Mouse (Mus musculus) megakaryocyte progenitor cell, adult 5-6 weeks (primary cell): Measurements from ENCODE around the gene Arhgef25. TPM values are rescaled to one million over a fixed set of nuclear protein-coding genes. Genes with fewer than 3 reads are reported as not detected.
A peak's percentile ranks its signal among the peaks of the same experiment; 100 is the strongest.
"Not testable (repeated sequence)": the region's sequence is repeated elsewhere in the genome, so short reads cannot be mapped to it uniquely, and the experiment has no call there.

Experiments
- ATAC-seq: replicated peaks from 2 replicates; pipeline ENCODE4 v1.8.0; 2016; ENCODE audit warnings: mild to moderate bottlenecking, moderate TSS enrichment, inconsistent platforms; ENCODE audit not compliant: poor library complexity
- total RNA-seq, 2 experiments: library from RNA; stranded (forward) in 1 of 2; stranded (reverse) in 1 of 2; fragments of 157-497, 149-512 nt in 1 of 2; fragments of 200-1000 nt in 1 of 2; gene quantifications; 2 replicates each; pipeline versions ENCODE4 v1.2.3 to v1.2.4; 2015 to 2017

Arhgef25 gene
- total RNA-seq, 2 experiments from 2014 or later, result 3.1 to 5.3 TPM

- no peak for ATAC-seq
Measured at GRCm38 (mm10) chr10:127143228-127143627, 46.7 kb downstream of the Arhgef25 start.

DNA sequence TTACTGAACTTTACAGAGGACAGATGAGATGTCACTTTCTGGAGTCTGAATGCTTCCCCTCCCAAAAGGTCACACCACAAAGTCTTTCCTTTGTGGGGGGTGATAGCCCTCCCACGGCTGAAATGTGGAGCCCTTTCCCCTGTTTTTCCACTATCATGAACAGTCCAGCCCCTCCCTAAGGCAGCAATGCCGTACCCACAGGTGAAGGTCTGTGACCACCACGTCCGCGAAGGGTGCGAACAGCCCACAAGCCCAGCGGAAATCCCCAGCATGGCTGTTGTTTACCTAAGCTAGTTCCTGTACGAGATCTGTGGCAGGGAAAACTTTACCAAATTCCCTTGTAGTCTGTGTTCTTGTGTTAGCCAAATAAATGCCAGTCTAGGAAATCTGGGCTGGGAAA is 48.4 kb downstream of the Arhgef25 start:
- no peak for ATAC-seq

- no peak for ATAC-seq
Measured at GRCm38 (mm10) chr10:127140971-127141370, 48.9 kb downstream of the Arhgef25 start.

- peak; percentile 12 for ATAC-seq
Measured at GRCm38 (mm10) chr10:127138328-127139141, 51.3 kb downstream of the Arhgef25 start.

GRCm38 (mm10) chr10:127137896-127138295 is 52.0 kb downstream of the Arhgef25 start:
- no peak for ATAC-seq

GRCm38 (mm10) chr10:127136510-127136909 is 53.4 kb downstream of the Arhgef25 start:
- peak; percentile 66 for ATAC-seq

DNA sequence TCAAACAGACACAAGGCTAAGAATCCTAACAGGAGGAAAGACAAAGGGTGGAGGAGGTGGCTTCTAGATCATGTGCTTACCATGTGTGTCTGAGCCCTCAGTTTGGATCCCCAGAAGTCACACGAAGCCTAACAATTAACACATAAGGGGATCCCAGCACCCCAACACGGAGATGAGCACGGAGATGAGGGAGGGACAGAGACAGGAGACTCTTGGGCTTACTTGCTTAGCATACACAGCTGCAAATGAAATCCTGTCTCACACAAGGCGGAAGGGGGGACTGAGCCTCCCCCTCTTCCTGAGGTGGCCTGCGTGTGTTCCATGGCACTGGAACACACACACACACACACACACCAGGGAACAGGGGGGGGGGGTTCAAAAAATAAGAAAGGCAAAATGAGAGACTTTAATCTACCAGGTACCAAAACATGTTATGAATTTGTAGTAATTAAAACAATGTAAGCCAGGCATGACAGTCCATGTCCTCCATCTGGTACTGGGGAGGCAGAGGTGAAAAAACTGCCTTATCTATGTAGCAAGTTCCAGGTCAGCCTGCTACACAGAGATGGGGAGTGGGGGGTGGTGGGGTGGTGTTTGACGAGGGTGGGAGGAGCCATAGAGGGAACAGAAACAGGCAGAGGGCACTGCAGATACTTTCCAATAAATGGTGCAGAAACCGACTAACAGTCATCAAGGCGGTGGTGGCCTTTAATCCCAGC is 54.6 kb downstream of the Arhgef25 start:
- ATAC-seq, result peak; percentile 71

DNA sequence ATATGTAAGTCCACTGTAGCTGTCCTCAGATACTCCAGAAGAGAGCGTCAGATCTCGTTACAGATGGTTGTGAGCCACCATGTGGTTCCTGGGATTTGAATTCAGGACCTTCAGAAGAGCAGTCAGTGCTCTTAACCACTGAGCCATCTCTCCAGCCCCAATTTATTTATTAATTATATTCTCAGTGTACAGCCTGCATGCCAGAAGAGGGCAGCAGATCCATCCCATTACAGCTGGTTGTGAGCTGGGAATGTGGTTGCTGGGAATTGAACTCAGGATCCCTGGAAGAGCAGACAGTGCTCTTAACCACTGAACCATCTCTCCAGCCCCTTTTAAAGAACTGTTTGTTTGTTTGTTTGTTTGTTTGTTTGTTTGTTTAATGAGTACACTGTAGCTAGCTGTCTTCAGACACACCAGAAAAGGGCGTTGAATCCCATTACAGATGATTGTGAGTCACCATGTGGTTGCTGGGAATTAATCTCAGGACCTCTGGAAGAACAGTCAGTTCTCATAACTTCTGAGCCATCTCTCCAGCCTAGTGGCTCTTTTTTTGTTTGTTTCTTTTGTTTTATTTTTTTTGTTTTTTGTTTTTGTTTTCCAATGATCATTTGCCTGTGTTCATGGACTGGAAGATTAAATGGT is 55.4 kb downstream of the Arhgef25 start:
- ATAC-seq, result not testable (repeated sequence)

Other genes with a start within 250 kb of the Arhgef25 start
- 40.3 and 42.1 TPM in 2 replicates for gene Ctdsp2, start 211.4 kb downstream of the Arhgef25 start, total RNA-seq (2015)
- gene Ctdsp2, start 211.4 kb downstream of the Arhgef25 start, total RNA-seq (2017), result 16.1 and 20.9 TPM in 2 replicates
- gene Avil, start 189.4 kb downstream of the Arhgef25 start, total RNA-seq (2015), result not detected in 2 replicates
- gene Avil, start 189.4 kb downstream of the Arhgef25 start, total RNA-seq (2017), result 0.03 TPM in 1 of 2 replicates, not detected in the other
- gene Tsfm, start 159.2 kb downstream of the Arhgef25 start, total RNA-seq (2015), result 46.6 and 48.6 TPM in 2 replicates
- gene Tsfm, start 159.2 kb downstream of the Arhgef25 start, total RNA-seq (2017), result 42.8 and 45.6 TPM in 2 replicates
- gene Mettl1, start 148.7 kb downstream of the Arhgef25 start, total RNA-seq (2015), result 36.5 and 46.6 TPM in 2 replicates
- gene Mettl1, start 148.7 kb downstream of the Arhgef25 start, total RNA-seq (2017), result 22.7 and 30.9 TPM in 2 replicates
- 0.07 TPM in 1 of 2 replicates, not detected in the other for gene Eef1akmt3, start 148.6 kb downstream of the Arhgef25 start, total RNA-seq (2015)
- not detected in 2 replicates for gene Eef1akmt3, start 148.6 kb downstream of the Arhgef25 start, total RNA-seq (2017)
- gene Cyp27b1, start 141.8 kb downstream of the Arhgef25 start, total RNA-seq (2015), result 0.10 TPM in 1 of 2 replicates, not detected in the other
- gene Cyp27b1, start 141.8 kb downstream of the Arhgef25 start, total RNA-seq (2017), result 0.30 TPM in 1 of 2 replicates, not detected in the other
- 0.05 and 0.10 TPM in 2 replicates for gene March9, start 129.9 kb downstream of the Arhgef25 start, total RNA-seq (2015)
- 0.08 TPM in 1 of 2 replicates, not detected in the other for gene March9, start 129.9 kb downstream of the Arhgef25 start, total RNA-seq (2017)
- gene Cdk4, start 126.5 kb downstream of the Arhgef25 start, total RNA-seq (2015), result 781 and 827 TPM in 2 replicates
- 536 and 567 TPM in 2 replicates for gene Cdk4, start 126.5 kb downstream of the Arhgef25 start, total RNA-seq (2017)
- 93.8 and 97.5 TPM in 2 replicates for gene Tspan31, start 119.8 kb downstream of the Arhgef25 start, total RNA-seq (2015)
- 67.2 and 73.0 TPM in 2 replicates for gene Tspan31, start 119.8 kb downstream of the Arhgef25 start, total RNA-seq (2017)
- 5.3 and 9.7 TPM in 2 replicates for gene Agap2, start 114.8 kb downstream of the Arhgef25 start, total RNA-seq (2015)
- 37.4 and 41.4 TPM in 2 replicates for gene Agap2, start 114.8 kb downstream of the Arhgef25 start, total RNA-seq (2017)
- gene Os9, start 69.0 kb downstream of the Arhgef25 start, total RNA-seq (2015), result 40.1 and 43.7 TPM in 2 replicates
- gene Os9, start 69.0 kb downstream of the Arhgef25 start, total RNA-seq (2017), result 192 and 207 TPM in 2 replicates
- gene B4galnt1, start 24.9 kb downstream of the Arhgef25 start, total RNA-seq (2015), result 212 and 219 TPM in 2 replicates
- 122 and 139 TPM in 2 replicates for gene B4galnt1, start 24.9 kb downstream of the Arhgef25 start, total RNA-seq (2017)
- not detected in 2 replicates for gene Slc26a10, start 9.4 kb downstream of the Arhgef25 start, total RNA-seq (2015)
- gene Slc26a10, start 9.4 kb downstream of the Arhgef25 start, total RNA-seq (2017), result 0.84 and 0.87 TPM in 2 replicates
- 23.8 and 28.0 TPM in 2 replicates for gene Dtx3, start 5.6 kb upstream of the Arhgef25 start, total RNA-seq (2015)
- gene Dtx3, start 5.6 kb upstream of the Arhgef25 start, total RNA-seq (2017), result 18.0 and 19.3 TPM in 2 replicates
- gene Pip4k2c, start 21.5 kb upstream of the Arhgef25 start, total RNA-seq (2015), result 9.7 and 11.2 TPM in 2 replicates
- gene Pip4k2c, start 21.5 kb upstream of the Arhgef25 start, total RNA-seq (2017), result 11.4 and 12.1 TPM in 2 replicates
- 0.05 and 0.25 TPM in 2 replicates for gene Kif5a, start 73.3 kb upstream of the Arhgef25 start, total RNA-seq (2015)
- 0.04 and 0.20 TPM in 2 replicates for gene Kif5a, start 73.3 kb upstream of the Arhgef25 start, total RNA-seq (2017)
- 63.6 and 66.8 TPM in 2 replicates for gene Dctn2, start 76.3 kb upstream of the Arhgef25 start, total RNA-seq (2015)
- gene Dctn2, start 76.3 kb upstream of the Arhgef25 start, total RNA-seq (2017), result 87.4 and 101 TPM in 2 replicates
- 41.9 and 44.0 TPM in 2 replicates for gene Mbd6, start 98.9 kb upstream of the Arhgef25 start, total RNA-seq (2015)
- 4.1 and 6.8 TPM in 2 replicates for gene Mbd6, start 98.9 kb upstream of the Arhgef25 start, total RNA-seq (2017)
- 88.3 and 93.1 TPM in 2 replicates for gene Mars, start 121.7 kb upstream of the Arhgef25 start, total RNA-seq (2015)
- gene Mars, start 121.7 kb upstream of the Arhgef25 start, total RNA-seq (2017), result 196 and 210 TPM in 2 replicates
- gene Arhgap9, start 131.9 kb upstream of the Arhgef25 start, total RNA-seq (2015), result 37.1 and 38.0 TPM in 2 replicates
- 37.3 and 39.5 TPM in 2 replicates for gene Arhgap9, start 131.9 kb upstream of the Arhgef25 start, total RNA-seq (2017)
- not detected in 2 replicates for gene Gli1, start 151.9 kb upstream of the Arhgef25 start, total RNA-seq (2015)
- gene Gli1, start 151.9 kb upstream of the Arhgef25 start, total RNA-seq (2017), result not detected in 2 replicates
- 0.02 TPM in 1 of 2 replicates, not detected in the other for gene Inhbe, start 164.3 kb upstream of the Arhgef25 start, total RNA-seq (2015)
- gene Inhbe, start 164.3 kb upstream of the Arhgef25 start, total RNA-seq (2017), result not detected in 2 replicates
- gene Inhbc, start 180.3 kb upstream of the Arhgef25 start, total RNA-seq (2015), result not detected in 2 replicates
- gene Inhbc, start 180.3 kb upstream of the Arhgef25 start, total RNA-seq (2017), result not detected in 2 replicates
- 61.4 and 90.3 TPM in 2 replicates for gene R3hdm2, start 190.2 kb upstream of the Arhgef25 start, total RNA-seq (2015)
- gene R3hdm2, start 190.2 kb upstream of the Arhgef25 start, total RNA-seq (2017), result 37.4 TPM in 2 replicates